Mouse (Mus musculus) kidney, postnatal 0 days (tissue): ENCODE measurements around the gene Itga7. TPM values are rescaled to one million over a fixed set of nuclear protein-coding genes. Genes with fewer than 3 reads are reported as not detected.
"Not testable (repeated sequence)": the region's sequence is repeated elsewhere in the genome, so short reads cannot be mapped to it uniquely, and the experiment has no call there.

Experiments
- ATAC-seq: fragments of 200-750 bp; cut with Nextera tagmentation; replicated peaks from 2 replicates; pipeline ENCODE4 v1.8.0; 2017; ENCODE audit warnings: low read depth, moderate number of reproducible peaks, moderate TSS enrichment, moderate library complexity; ENCODE audit not compliant: low FRiP score
- DNase-seq: peaks from one replicate; pipeline ENCODE4 v3.0.0-alpha.2; 2016; ENCODE audit warnings: low spot score
- H3K27ac ChIP-seq: fragments of 300-500 bp; sonication (generic); 2 replicates; pipeline ENCODE4 v1.5.1; 2014; ENCODE audit warnings: mild to moderate bottlenecking
- H3K27me3 ChIP-seq: fragments of 300-500 bp; sonication (generic); 2 replicates; pipeline ENCODE4 v1.6.1; 2014; ENCODE audit warnings: low read length, mixed read lengths; ENCODE audit not compliant: insufficient read depth
- H3K36me3 ChIP-seq: fragments of 300-500 bp; sonication (generic); 2 replicates; pipeline ENCODE4 v1.6.1; 2014; ENCODE audit warnings: low read length, mixed read lengths; ENCODE audit not compliant: insufficient read depth
- H3K4me1 ChIP-seq: fragments of 300-500 bp; sonication (generic); replicated peaks from 2 replicates; pipeline ENCODE4 v1.6.1; 2014; ENCODE audit warnings: antibody characterized with exemption, low read length, mixed read lengths; ENCODE audit not compliant: insufficient read depth
- H3K4me2 ChIP-seq: fragments of 300-500 bp; sonication (generic); 2 replicates; pipeline ENCODE4 v1.6.1; 2014; ENCODE audit warnings: mild to moderate bottlenecking, low read length, moderate library complexity, mixed read lengths
- H3K4me3 ChIP-seq: fragments of 300-500 bp; sonication (generic); replicated peaks from 2 replicates; pipeline ENCODE4 v1.5.1; 2014; ENCODE audit warnings: low read depth, low read length
- H3K9ac ChIP-seq: fragments of 300-500 bp; sonication (generic); 2 replicates; pipeline ENCODE4 v1.6.1; 2014; ENCODE audit warnings: low read depth, low read length
- H3K9me3 ChIP-seq: fragments of 300-500 bp; sonication (generic); replicated peaks from 2 replicates; pipeline ENCODE4 v1.6.1; 2016; ENCODE audit warnings: low read length, inconsistent platforms, mixed read lengths
- CTCF ChIP-seq: IDR thresholded peaks from 2 replicates; pipeline ENCODE4 v1.5.1; 2016; ENCODE audit warnings: antibody characterized with exemption, low read depth, mild to moderate bottlenecking, moderate library complexity
- WGBS: fragments of 180-500 bp; shearing (Covaris S2); extraction: QIAGEN DNeasy Blood & Tissue Kit; methylation state at CpG from one replicate; pipeline ENCODE4 v1.1.7; 2014; 5-methylcytosine and 5-hydroxymethylcytosine counted together
- polyA plus RNA-seq: library from polyadenylated mRNA; unstranded; fragments of >200 nt; fragmentation: Nextera tagmentation; extraction: Ambion mirVana; gene quantifications from 2 replicates; pipeline ENCODE4 v1.2.1, GENCODE M21; 2015

Itga7 gene
- polyA plus RNA-seq, 1 experiment from 2014 or later: 3.8 TPM

- H3K4me2 ChIP-seq: no peak overlapping the region
- H3K9ac ChIP-seq: no peak overlapping the region
- TF ChIP-seq CTCF: no peak
- no peak; the same call in 1 of the 2 replicates for ATAC-seq
- no peaks in the 10 kb centered on the region for H3K4me1 ChIP-seq
- H3K27me3 ChIP-seq: no peaks in the 10 kb centered on the region
- H3K4me3 ChIP-seq: no peak overlapping the region
- no peaks in the 10 kb centered on the region for H3K9me3 ChIP-seq
- H3K27ac ChIP-seq: no peak overlapping the region
- no peaks in the 10 kb centered on the region for H3K36me3 ChIP-seq
- WGBS: 18% methylated on average over 1 of the region's 1 CpGs
- DNase-seq: peak; percentile 40
These were observed 34.7 kb downstream of the Itga7 start for GRCm38 (mm10) chr10:128968341-128968749.

GRCm38 (mm10) chr10:128970740-128971250 is 37.2 kb downstream of the Itga7 start:
- no peaks in the 10 kb centered on the region for H3K27me3 ChIP-seq
- TF ChIP-seq CTCF: no peak
- DNase-seq: no peak
- H3K4me2 ChIP-seq: no peak overlapping the region
- H3K36me3 ChIP-seq: no peaks in the 10 kb centered on the region
- H3K4me1 ChIP-seq: no peaks in the 10 kb centered on the region
- H3K9me3 ChIP-seq: no peaks in the 10 kb centered on the region
- no peak overlapping the region for H3K9ac ChIP-seq
- no peak for ATAC-seq
- H3K27ac ChIP-seq: no peak overlapping the region
- H3K4me3 ChIP-seq: no peak overlapping the region
- 41% methylated on average over 1 of the region's 1 CpGs for WGBS

GRCm38 (mm10) chr10:128972841-128973240 is 39.2 kb downstream of the Itga7 start:
- no peak for TF ChIP-seq CTCF
- Histone ChIP-seq H3K4me3 (no peak overlapping the region), H3K27me3 (no peaks in the 10 kb centered on the region), H3K36me3 (no peaks in the 10 kb centered on the region), H3K9me3 (no peaks in the 10 kb centered on the region), H3K4me1 (no peaks in the 10 kb centered on the region), H3K9ac (no peak overlapping the region), H3K27ac (no peak overlapping the region), H3K4me2 (no peak overlapping the region)
- ATAC-seq (no peak), DNase-seq (no peak)
- 74% methylated on average over 4 of the region's 4 CpGs for WGBS

GRCm38 (mm10) chr10:128976395-128976794 is 42.8 kb downstream of the Itga7 start:
- Histone ChIP-seq H3K9ac (no peak overlapping the region), H3K4me1 (no peaks in the 10 kb centered on the region), H3K27ac (no peak overlapping the region), H3K36me3 (no peaks in the 10 kb centered on the region), H3K4me3 (no peak overlapping the region), H3K4me2 (no peak overlapping the region), H3K9me3 (no peaks in the 10 kb centered on the region), H3K27me3 (no peaks in the 10 kb centered on the region)
- DNase-seq (no peak), ATAC-seq (no peak)
- TF ChIP-seq CTCF: no peak
- WGBS: 59% methylated on average over 3 of the region's 3 CpGs

- ATAC-seq: peak; percentile 81
These were observed 44.0 kb downstream of the Itga7 start for GRCm38 (mm10) chr10:128977522-128978114.

GRCm38 (mm10) chr10:128980644-128981365 is 47.2 kb downstream of the Itga7 start:
- no peaks in the 10 kb centered on the region for H3K27me3 ChIP-seq
- 0 out of 2 replicates have a peak overlapping the region, but pooled peaks have one; percentile 19 for H3K27ac ChIP-seq
- DNase-seq (peak; percentile 23), ATAC-seq (peak; percentile 74)
- 74% methylated on average over 3 of the region's 3 CpGs for WGBS
- no peak overlapping the region for H3K4me2 ChIP-seq
- H3K4me3 ChIP-seq: no peak overlapping the region
- TF ChIP-seq CTCF: no peak
- H3K9me3 ChIP-seq: no peaks in the 10 kb centered on the region
- H3K36me3 ChIP-seq: no peaks in the 10 kb centered on the region
- H3K4me1 ChIP-seq: no peaks in the 10 kb centered on the region
- H3K9ac ChIP-seq: no peak overlapping the region

More at GRCm38 (mm10) chr10:128977522-128978114, 44.0 kb downstream of the Itga7 start:
- no peaks in the 10 kb centered on the region for H3K27me3 ChIP-seq
- H3K27ac ChIP-seq: no peak overlapping the region
- no peaks in the 10 kb centered on the region for H3K9me3 ChIP-seq
- peak; percentile 87 for DNase-seq
- H3K4me1 ChIP-seq: no peaks in the 10 kb centered on the region
- 21% methylated on average over 9 of the region's 9 CpGs for WGBS
- H3K4me2 ChIP-seq: no peak overlapping the region
- H3K9ac ChIP-seq: no peak overlapping the region
- H3K36me3 ChIP-seq: no peaks in the 10 kb centered on the region
- no peak overlapping the region for H3K4me3 ChIP-seq
- TF ChIP-seq CTCF: peak; percentile 88

- not testable (repeated sequence) for H3K27me3 ChIP-seq, H3K9ac ChIP-seq, ATAC-seq, H3K9me3 ChIP-seq, H3K27ac ChIP-seq, H3K4me2 ChIP-seq, H3K4me1 ChIP-seq, H3K36me3 ChIP-seq, H3K4me3 ChIP-seq, DNase-seq
- 50% methylated on average over 1 of the region's 1 CpGs for WGBS
These were observed 55.5 kb downstream of the Itga7 start, which contains the start of gene Olfr9 for GRCm38 (mm10) chr10:128989131-128989530. Olfr9 (plus strand) TSS chr10:128989431.

GRCm38 (mm10) chr10:128990129-128990850 is 56.7 kb downstream of the Itga7 start:
- not testable (repeated sequence) for H3K36me3 ChIP-seq, H3K9ac ChIP-seq, H3K27me3 ChIP-seq, H3K9me3 ChIP-seq, H3K4me2 ChIP-seq, H3K4me1 ChIP-seq, H3K4me3 ChIP-seq, DNase-seq, H3K27ac ChIP-seq, ATAC-seq
- WGBS: 66% methylated on average over 7 of the region's 10 CpGs
